Mouse (Mus musculus): ENCODE results near the gene Egfl8. TPM values are rescaled to one million over a fixed set of nuclear protein-coding genes. Genes with fewer than 3 reads are reported as not detected.

Gene Egfl8
- total RNA-seq, 1 experiment from 2014 or later: 1.7 TPM

DNA sequence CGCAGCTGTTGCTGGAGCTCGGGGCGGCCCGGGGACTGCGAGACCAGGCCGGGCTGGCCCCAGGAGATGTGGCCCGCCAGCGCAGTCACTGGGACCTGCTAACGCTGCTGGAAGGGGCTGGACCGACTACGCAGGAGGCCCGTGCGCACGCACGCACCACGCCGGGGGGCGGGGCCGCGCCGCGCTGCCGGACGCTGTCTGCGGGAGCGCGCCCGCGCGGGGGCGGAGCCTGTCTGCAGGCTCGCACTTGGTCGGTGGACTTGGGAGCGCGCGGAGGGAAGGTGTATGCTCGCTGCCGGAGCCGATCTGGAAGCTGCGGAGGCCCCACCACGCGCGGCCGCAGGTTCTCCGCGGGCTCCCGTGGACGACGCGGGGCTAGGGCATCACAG, 28.4 kb downstream of the Egfl8 start:
- ATAC-seq (ENCODE audit: extremely low read depth, insufficient number of reproducible peaks, low FRiP score, poor library complexity, severe bottlenecking): peak; percentile 51

- ATAC-seq (ENCODE audit: extremely low read depth, insufficient number of reproducible peaks, low FRiP score, poor library complexity, severe bottlenecking): no peak
Observed at GRCm38 (mm10) chr17:34586796-34587422, 28.9 kb downstream of the Egfl8 start.

GRCm38 (mm10) chr17:34585877-34586771, 29.6 kb downstream of the Egfl8 start:
- no peak for ATAC-seq (ENCODE audit: extremely low read depth, insufficient number of reproducible peaks, low FRiP score, poor library complexity, severe bottlenecking)

- no peak for ATAC-seq (ENCODE audit: extremely low read depth, insufficient number of reproducible peaks, low FRiP score, poor library complexity, severe bottlenecking)
Observed at GRCm38 (mm10) chr17:34585121-34585520, 30.6 kb downstream of the Egfl8 start.

- no peak for ATAC-seq (ENCODE audit: extremely low read depth, insufficient number of reproducible peaks, low FRiP score, poor library complexity, severe bottlenecking)
Observed at GRCm38 (mm10) chr17:34583819-34584218, 32.0 kb downstream of the Egfl8 start.

- ATAC-seq (ENCODE audit: extremely low read depth, insufficient number of reproducible peaks, low FRiP score, poor library complexity, severe bottlenecking): no peak
Observed at GRCm38 (mm10) chr17:34583397-34583796, 32.4 kb downstream of the Egfl8 start.

DNA sequence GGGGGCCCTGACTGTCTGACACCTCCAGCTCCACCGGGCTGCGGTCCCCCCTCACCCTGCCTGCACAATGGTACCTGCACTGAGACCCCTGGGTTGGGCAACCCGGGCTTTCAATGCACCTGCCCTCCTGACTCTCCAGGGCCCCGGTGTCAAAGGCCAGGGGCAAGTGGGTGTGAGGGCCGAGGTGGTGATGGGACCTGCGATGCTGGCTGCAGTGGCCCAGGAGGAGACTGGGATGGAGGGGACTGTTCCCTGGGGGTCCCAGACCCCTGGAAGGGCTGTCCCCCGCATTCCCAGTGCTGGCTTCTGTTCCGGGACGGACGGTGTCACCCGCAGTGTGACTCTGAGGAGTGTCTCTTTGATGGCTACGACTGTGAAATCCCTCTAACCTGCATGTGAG, 33.2 kb downstream of the Egfl8 start:
- no peak for ATAC-seq (ENCODE audit: extremely low read depth, insufficient number of reproducible peaks, low FRiP score, poor library complexity, severe bottlenecking)

DNA sequence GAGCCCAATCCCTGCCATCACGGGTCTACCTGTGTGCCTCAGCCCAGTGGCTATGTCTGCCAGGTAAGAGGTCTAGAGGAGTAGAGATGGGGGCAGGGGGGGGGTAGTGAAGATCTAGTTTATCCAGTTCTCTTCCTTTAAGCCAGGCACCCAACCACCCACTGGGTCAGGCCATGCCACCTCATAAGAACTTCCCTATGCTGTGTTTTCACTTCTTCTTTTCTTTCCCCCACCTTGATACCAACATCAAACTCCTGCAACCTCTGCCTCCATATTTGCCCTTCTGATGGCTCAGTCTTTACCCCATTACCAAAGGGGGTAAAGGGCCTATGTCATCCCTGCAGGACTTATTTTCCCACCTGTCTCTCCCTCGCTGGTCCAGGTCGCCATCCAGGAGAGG, 37.7 kb downstream of the Egfl8 start:
- ATAC-seq (ENCODE audit: extremely low read depth, insufficient number of reproducible peaks, low FRiP score, poor library complexity, severe bottlenecking): peak; percentile 75

DNA sequence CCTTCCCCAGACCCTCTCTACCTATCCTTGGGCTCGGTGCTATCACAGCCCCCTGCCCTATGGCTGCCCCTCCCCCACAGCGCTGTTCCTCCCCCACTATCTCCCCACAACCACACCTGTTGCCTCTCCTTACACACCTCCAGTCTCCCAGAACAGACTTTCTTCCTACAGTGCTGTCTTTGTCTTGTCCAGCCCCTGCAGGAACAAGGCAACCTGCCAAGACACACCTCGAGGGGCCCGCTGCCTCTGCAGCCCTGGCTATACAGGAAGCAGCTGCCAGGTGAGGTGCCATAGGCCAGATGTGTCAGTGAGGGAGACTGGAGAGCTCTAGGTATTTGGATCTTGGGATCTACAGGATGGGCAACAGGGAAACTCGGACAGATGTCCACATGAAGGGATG, 39.2 kb downstream of the Egfl8 start:
- no peak for ATAC-seq (ENCODE audit: extremely low read depth, insufficient number of reproducible peaks, low FRiP score, poor library complexity, severe bottlenecking)

GRCm38 (mm10) chr17:34572361-34572760, 43.4 kb downstream of the Egfl8 start:
- ATAC-seq (ENCODE audit: extremely low read depth, insufficient number of reproducible peaks, low FRiP score, poor library complexity, severe bottlenecking): no peak

- no peak for ATAC-seq (ENCODE audit: extremely low read depth, insufficient number of reproducible peaks, low FRiP score, poor library complexity, severe bottlenecking)
Observed at GRCm38 (mm10) chr17:34571875-34572274, 43.9 kb downstream of the Egfl8 start.

DNA sequence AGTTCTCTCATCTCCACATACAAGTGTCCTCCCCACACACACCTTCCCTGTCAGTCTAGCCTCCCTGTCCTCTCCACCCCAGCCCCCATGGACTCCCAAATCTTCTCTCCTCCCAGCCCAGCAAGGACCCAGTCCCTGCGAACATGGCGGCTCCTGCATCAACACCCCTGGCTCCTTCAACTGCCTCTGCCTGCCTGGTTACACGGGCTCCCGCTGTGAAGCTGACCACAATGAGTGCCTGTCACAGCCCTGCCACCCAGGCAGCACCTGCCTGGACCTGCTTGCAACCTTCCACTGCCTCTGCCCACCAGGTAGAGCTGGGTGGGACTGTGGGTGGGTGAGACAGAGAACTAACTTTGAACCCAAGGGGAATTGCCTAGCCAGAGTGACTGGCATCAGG, 45.9 kb downstream of the Egfl8 start:
- ATAC-seq (ENCODE audit: extremely low read depth, insufficient number of reproducible peaks, low FRiP score, poor library complexity, severe bottlenecking): no peak

- ATAC-seq (ENCODE audit: extremely low read depth, insufficient number of reproducible peaks, low FRiP score, poor library complexity, severe bottlenecking): no peak
Observed at GRCm38 (mm10) chr17:34568421-34568820, 47.4 kb downstream of the Egfl8 start.

GRCm38 (mm10) chr17:34567311-34567710, 48.5 kb downstream of the Egfl8 start:
- ATAC-seq (ENCODE audit: extremely low read depth, insufficient number of reproducible peaks, low FRiP score, poor library complexity, severe bottlenecking): no peak

DNA sequence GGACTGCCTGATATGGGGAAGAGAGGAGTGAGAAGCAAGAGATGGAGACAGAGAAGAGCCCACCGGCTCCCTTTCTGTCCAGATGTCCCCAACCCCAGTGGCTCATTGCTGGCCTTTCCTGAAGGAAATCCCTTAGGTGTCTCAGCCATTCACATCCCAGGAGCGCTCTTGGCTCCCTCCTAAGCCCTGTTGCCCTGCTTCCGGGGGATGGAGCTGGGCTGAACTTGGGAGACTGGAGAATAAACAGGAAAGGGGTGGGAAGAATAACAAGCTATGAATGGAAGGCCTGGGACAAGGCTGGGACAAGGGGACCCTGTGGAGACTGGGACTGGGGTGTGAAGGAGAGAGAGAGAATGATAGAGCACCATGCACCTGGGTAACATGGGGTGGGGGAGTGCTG, 51.0 kb downstream of the Egfl8 start:
- ATAC-seq (ENCODE audit: extremely low read depth, insufficient number of reproducible peaks, low FRiP score, poor library complexity, severe bottlenecking): no peak

DNA sequence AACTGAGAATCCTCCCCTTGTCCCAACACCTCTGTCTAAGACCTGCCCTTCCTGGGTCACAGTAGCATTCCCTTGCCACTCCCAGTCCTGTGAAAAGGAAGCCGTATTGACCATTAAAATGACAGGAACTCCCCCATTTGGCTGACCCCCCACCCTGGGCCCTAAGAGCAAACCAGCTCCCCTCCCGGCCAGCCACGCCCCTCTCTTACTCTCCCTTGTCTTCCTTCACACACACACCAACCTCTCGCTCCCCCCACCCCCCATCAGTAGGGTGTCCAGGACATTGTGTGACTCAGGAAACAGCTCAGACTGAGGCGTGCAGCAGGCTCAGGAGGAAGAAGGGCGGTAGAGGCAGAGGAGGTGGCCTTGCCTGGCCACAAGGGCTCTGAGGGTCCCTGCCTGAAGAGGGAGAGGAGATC, 51.8 kb downstream of the Egfl8 start, which contains the start of gene Notch4:
Notch4 (plus strand) TSS at position 266 of the 419 bp plus-strand sequence.
- ATAC-seq (ENCODE audit: extremely low read depth, insufficient number of reproducible peaks, low FRiP score, poor library complexity, severe bottlenecking): no peak

GRCm38 (mm10) chr17:34563354-34563753, 52.4 kb downstream of the Egfl8 start:
- ATAC-seq (ENCODE audit: extremely low read depth, insufficient number of reproducible peaks, low FRiP score, poor library complexity, severe bottlenecking): no peak

Data from neutrophil, adult 5-6 weeks (primary cell).